Mouse (Mus musculus) erythroblast, embryonic 14.5 days (primary cell): ENCODE measurements around the gene Ngdn.

Source experiments
- GATA1 ChIP-seq: IDR thresholded peaks from 2 replicates; pipeline ENCODE4 v1.6.1; 2012; ENCODE audit warnings: low read length, inconsistent platforms, mixed read lengths
- TAL1 ChIP-seq: IDR thresholded peaks from 3 replicates; pipeline ENCODE4 v1.6.1; 2012; ENCODE audit warnings: low read length, inconsistent platforms, mixed read lengths

DNA sequence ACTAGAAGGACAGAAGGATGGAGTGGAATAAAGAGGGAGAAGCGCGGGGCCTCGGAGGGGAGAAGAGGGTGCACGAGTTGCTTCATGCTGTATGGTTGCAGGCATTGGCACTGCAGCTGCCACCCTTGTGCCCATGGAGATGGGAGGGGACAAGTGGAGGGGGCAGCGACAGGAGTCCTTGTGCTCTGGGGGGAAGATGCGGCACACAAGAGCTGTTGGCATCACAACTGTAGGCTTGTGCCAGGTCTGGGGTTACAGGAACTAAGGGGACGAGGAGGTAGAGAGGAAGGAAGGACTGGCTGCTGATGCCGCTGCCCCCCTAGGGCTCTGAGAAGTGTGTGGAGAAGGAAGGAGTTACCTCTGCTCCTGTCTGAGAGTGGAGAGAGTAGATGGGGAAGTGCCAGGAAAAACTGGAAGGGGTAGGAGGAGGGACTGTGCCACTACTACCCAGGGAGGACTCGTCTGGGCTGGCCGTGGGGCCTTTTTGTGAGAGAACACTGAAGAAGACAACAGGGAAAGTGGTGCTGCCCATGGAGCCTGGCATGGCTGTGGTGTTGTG, 39.0 kb downstream of the Ngdn start:
- TF ChIP-seq TAL1 = no peak
- no peak for TF ChIP-seq GATA1
